Mouse (Mus musculus): Measurements from ENCODE around the gene Atad2b. TPM values are rescaled to one million over a fixed set of nuclear protein-coding genes. Genes with fewer than 3 reads are reported as not detected.

Gene Atad2b
- total and polyA plus RNA-seq, 2 experiments from 2014 or later, result 4.9 to 18.2 TPM

DNA sequence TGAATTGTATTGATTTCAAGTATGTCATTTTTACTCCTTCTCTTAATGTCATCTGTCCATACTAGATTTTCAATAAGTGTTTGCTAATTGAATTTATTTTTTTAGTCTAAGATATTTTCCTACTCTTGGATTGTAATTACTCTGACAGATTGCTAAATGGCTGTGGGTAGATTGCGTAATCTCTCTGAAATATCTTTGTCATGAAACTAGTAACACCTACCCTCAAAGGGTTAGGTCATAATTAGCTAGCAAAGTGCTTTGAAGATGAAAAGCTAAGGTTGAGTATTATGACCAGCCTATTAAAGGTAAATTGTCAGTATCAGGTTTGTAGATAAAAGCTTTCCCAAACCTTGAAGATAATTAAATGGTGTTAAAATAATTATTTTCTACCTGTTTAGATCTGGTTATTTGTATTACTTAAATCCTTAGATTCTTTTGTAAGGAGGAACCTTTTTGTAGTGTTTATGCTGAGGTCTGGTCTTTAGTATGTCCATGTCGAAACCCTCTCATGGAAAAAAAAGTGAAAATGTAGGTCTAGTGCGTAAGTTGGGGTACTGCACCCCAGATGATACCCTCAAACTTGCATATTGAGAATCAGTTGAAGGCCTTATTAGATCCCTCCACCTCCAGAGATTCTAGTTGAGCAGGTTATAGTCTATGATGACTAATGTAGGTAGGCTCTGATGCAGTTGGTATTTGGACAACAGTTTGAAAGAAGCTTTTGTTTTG is 13.8 kb downstream of the Atad2b start:
- H3K4me2 ChIP-seq (ENCODE audit: low read depth, low read length), result no peak overlapping the region
- no peak for DNase-seq (ENCODE audit: low spot score)

DNA sequence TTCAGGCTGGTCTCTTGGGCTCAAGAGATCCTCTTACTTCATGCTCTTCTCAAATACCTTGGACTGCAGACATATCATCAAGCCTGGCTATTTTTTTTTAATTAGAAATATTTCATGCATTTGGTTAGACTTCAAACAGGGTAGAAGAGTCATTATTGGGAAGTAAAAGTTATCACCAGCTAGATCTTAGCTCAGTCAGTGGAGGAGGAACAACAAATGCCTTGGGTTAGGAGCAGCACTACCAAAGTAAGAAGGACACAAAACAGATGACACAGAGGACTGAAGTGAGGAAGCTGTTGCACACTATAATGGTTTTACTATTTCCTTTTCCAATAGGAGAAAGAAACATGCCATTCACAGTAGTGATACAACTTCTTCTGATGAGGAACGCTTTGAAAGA is 35.1 kb downstream of the Atad2b start:
- TF ChIP-seq EP300 (IDR thresholded peaks at IDR 0.05; ENCODE audit: low read depth) (no peak), CTCF (IDR thresholded peaks at IDR 0.05; ENCODE audit: low read depth) (no peak)
- Histone ChIP-seq H3K36me3 (replicated peaks; ENCODE audit: control insufficient read depth, insufficient read depth, low read length) (peaks cover 66% of the 10 kb centered on the region), H3K9me3 (replicated peaks; ENCODE audit: control insufficient read depth, low read length) (no peaks in the 10 kb centered on the region), H3K27ac (ENCODE audit: low read depth) (no peak overlapping the region), H3K4me1 (ENCODE audit: control insufficient read depth, insufficient read depth) (no peaks in the 10 kb centered on the region), H3K9ac (replicated peaks; ENCODE audit: low read depth, low read length) (no peak overlapping the region), H3K4me2 (ENCODE audit: low read depth, low read length) (no peak overlapping the region), H3K4me3 (ENCODE audit: low read depth, low read length) (no peak overlapping the region), H3K27me3 (ENCODE audit: control insufficient read depth, insufficient read depth, low read length) (no peaks in the 10 kb centered on the region)
- DNase-seq (ENCODE audit: low spot score) (no peak), ATAC-seq (ENCODE audit: insufficient read depth, low read depth) (no peak)
- WGBS, result 100% methylated on average over 1 of the region's 1 CpGs

More for the DNA sequence above, 13.8 kb downstream of the Atad2b start:
- Histone ChIP-seq H3K4me1 (ENCODE audit: control insufficient read depth, insufficient read depth) (peaks cover 6% of the 10 kb centered on the region; the same call in 1 of the 2 replicates), H3K9me3 (replicated peaks; ENCODE audit: control insufficient read depth, low read length) (no peaks in the 10 kb centered on the region), H3K27me3 (ENCODE audit: control insufficient read depth, insufficient read depth, low read length) (no peaks in the 10 kb centered on the region), H3K27ac (ENCODE audit: low read depth) (no peak overlapping the region), H3K9ac (replicated peaks; ENCODE audit: low read depth, low read length) (no peak overlapping the region), H3K36me3 (replicated peaks; ENCODE audit: control insufficient read depth, insufficient read depth, low read length) (no peaks in the 10 kb centered on the region), H3K4me3 (ENCODE audit: low read depth, low read length) (no peak overlapping the region)
- no peak for ATAC-seq (ENCODE audit: insufficient read depth, low read depth)
- no peak for TF ChIP-seq CTCF (IDR thresholded peaks at IDR 0.05; ENCODE audit: low read depth)
- TF ChIP-seq EP300 (IDR thresholded peaks at IDR 0.05; ENCODE audit: low read depth), result no peak
- WGBS, result 95% methylated on average over 3 of the region's 3 CpGs

DNA sequence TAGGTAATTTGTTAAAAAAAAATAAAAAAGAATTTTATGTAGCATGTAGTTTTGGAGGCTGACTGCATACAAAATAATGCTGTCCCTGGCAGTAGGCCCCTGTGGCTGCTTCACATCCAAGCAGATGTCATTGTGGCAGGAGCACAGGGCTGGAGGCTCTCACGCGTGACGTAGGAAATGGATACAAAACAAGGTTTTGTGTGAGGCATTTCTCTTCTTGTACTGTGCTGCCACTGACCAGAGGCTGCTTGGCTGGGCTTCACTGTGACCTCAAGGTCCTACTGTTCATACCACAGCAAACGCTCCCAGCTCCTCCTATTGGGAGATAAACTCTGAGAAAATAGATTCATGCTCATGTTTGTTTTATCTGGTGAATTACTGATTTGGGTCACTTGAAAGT is 36.0 kb downstream of the Atad2b start:
- no peak for ATAC-seq (ENCODE audit: insufficient read depth, low read depth)
- 76% methylated on average over 4 of the region's 4 CpGs for WGBS

GRCm38 (mm10) chr12:4972939-4973338 is 55.8 kb downstream of the Atad2b start:
- Histone ChIP-seq H3K9ac (replicated peaks; ENCODE audit: low read depth, low read length) (no peak overlapping the region), H3K9me3 (replicated peaks; ENCODE audit: control insufficient read depth, low read length) (no peaks in the 10 kb centered on the region), H3K4me3 (ENCODE audit: low read depth, low read length) (no peak overlapping the region), H3K27me3 (ENCODE audit: control insufficient read depth, insufficient read depth, low read length) (no peaks in the 10 kb centered on the region), H3K27ac (ENCODE audit: low read depth) (no peak overlapping the region), H3K4me1 (ENCODE audit: control insufficient read depth, insufficient read depth) (no peaks in the 10 kb centered on the region), H3K36me3 (replicated peaks; ENCODE audit: control insufficient read depth, insufficient read depth, low read length) (peaks cover 41% of the 10 kb centered on the region), H3K4me2 (ENCODE audit: low read depth, low read length) (no peak overlapping the region)
- 34% methylated on average over 1 of the region's 1 CpGs for WGBS
- TF ChIP-seq EP300 (IDR thresholded peaks at IDR 0.05; ENCODE audit: low read depth) (no peak), CTCF (IDR thresholded peaks at IDR 0.05; ENCODE audit: low read depth) (peak; percentile 76)
- no peak for ATAC-seq (ENCODE audit: insufficient read depth, low read depth)
- DNase-seq (ENCODE audit: low spot score), result peak; percentile 51

More for the DNA sequence above, 36.0 kb downstream of the Atad2b start:
- no peak for DNase-seq (ENCODE audit: low spot score)
- no peaks in the 10 kb centered on the region for H3K9me3 ChIP-seq (replicated peaks; ENCODE audit: control insufficient read depth, low read length)
- H3K4me2 ChIP-seq (ENCODE audit: low read depth, low read length), result no peak overlapping the region
- H3K27ac ChIP-seq (ENCODE audit: low read depth), result no peak overlapping the region
- H3K9ac ChIP-seq (replicated peaks; ENCODE audit: low read depth, low read length), result no peak overlapping the region
- TF ChIP-seq EP300 (IDR thresholded peaks at IDR 0.05; ENCODE audit: low read depth), result no peak
- TF ChIP-seq CTCF (IDR thresholded peaks at IDR 0.05; ENCODE audit: low read depth), result no peak
- no peaks in the 10 kb centered on the region for H3K4me1 ChIP-seq (ENCODE audit: control insufficient read depth, insufficient read depth)
- H3K36me3 ChIP-seq (replicated peaks; ENCODE audit: control insufficient read depth, insufficient read depth, low read length), result peaks cover 70% of the 10 kb centered on the region
- H3K27me3 ChIP-seq (ENCODE audit: control insufficient read depth, insufficient read depth, low read length), result no peaks in the 10 kb centered on the region
- no peak overlapping the region for H3K4me3 ChIP-seq (ENCODE audit: low read depth, low read length)

- peaks cover 48% of the 10 kb centered on the region for H3K36me3 ChIP-seq (replicated peaks; ENCODE audit: control insufficient read depth, insufficient read depth, low read length)
- no peaks in the 10 kb centered on the region for H3K4me1 ChIP-seq (ENCODE audit: control insufficient read depth, insufficient read depth)
- H3K9me3 ChIP-seq (replicated peaks; ENCODE audit: control insufficient read depth, low read length), result no peaks in the 10 kb centered on the region
- no peak overlapping the region for H3K27ac ChIP-seq (ENCODE audit: low read depth)
- WGBS, result 74% methylated on average over 6 of the region's 6 CpGs
- H3K4me2 ChIP-seq (ENCODE audit: low read depth, low read length), result no peak overlapping the region
- ATAC-seq (ENCODE audit: insufficient read depth, low read depth) (no peak), DNase-seq (ENCODE audit: low spot score) (no peak)
- no peak overlapping the region for H3K9ac ChIP-seq (replicated peaks; ENCODE audit: low read depth, low read length)
- H3K27me3 ChIP-seq (ENCODE audit: control insufficient read depth, insufficient read depth, low read length), result no peaks in the 10 kb centered on the region
- TF ChIP-seq CTCF (IDR thresholded peaks at IDR 0.05; ENCODE audit: low read depth) (no peak), EP300 (IDR thresholded peaks at IDR 0.05; ENCODE audit: low read depth) (no peak)
- H3K4me3 ChIP-seq (ENCODE audit: low read depth, low read length), result no peak overlapping the region
Observed at GRCm38 (mm10) chr12:4978324-4978723, 61.2 kb downstream of the Atad2b start.

DNA sequence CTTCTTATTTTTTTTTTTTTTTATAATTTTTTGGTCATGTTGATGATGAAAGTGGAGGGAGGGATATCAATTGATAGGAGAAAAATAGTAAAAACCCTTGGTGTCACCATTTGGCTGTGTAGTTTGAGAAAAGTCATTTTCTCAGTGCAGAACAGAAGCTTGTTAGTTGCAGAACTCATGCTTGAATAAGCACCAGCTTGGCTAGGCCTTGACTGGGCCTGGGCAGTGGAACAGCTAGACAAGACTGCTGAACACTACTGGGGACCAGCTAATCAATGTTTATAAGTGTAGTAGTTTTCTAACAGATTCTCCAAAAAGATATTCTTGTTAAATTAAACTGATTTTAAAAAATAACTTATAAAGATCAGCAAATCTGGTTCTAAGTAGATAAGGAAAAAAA is 79.8 kb downstream of the Atad2b start:
- no peak for TF ChIP-seq EP300 (IDR thresholded peaks at IDR 0.05; ENCODE audit: low read depth)
- TF ChIP-seq CTCF (IDR thresholded peaks at IDR 0.05; ENCODE audit: low read depth), result no peak
- H3K27ac ChIP-seq (ENCODE audit: low read depth), result no peak overlapping the region

More for the DNA sequence above, 79.8 kb downstream of the Atad2b start:
- Histone ChIP-seq H3K4me1 (ENCODE audit: control insufficient read depth, insufficient read depth) (no peaks in the 10 kb centered on the region), H3K9ac (replicated peaks; ENCODE audit: low read depth, low read length) (no peak overlapping the region), H3K9me3 (replicated peaks; ENCODE audit: control insufficient read depth, low read length) (no peaks in the 10 kb centered on the region), H3K4me3 (ENCODE audit: low read depth, low read length) (no peak overlapping the region), H3K27me3 (ENCODE audit: control insufficient read depth, insufficient read depth, low read length) (no peaks in the 10 kb centered on the region), H3K4me2 (ENCODE audit: low read depth, low read length) (no peak overlapping the region), H3K36me3 (replicated peaks; ENCODE audit: control insufficient read depth, insufficient read depth, low read length) (peaks cover 12% of the 10 kb centered on the region)
- ATAC-seq (ENCODE audit: insufficient read depth, low read depth), result no peak
- no peak for DNase-seq (ENCODE audit: low spot score)
